Mouse (Mus musculus) heart, embryonic 16.5 days (tissue): ENCODE measurements at regions not wholly inside any gene's neighbourhood (a gene's known extent, or its start where the extent isn't known, plus 50 kb on each side); places are given as distances from the start of the nearest gene placed in this dataset.

Source experiments
- ATAC-seq: fragments of 200-750 bp; cut with Nextera tagmentation; replicated peaks from 2 replicates; pipeline ENCODE4 v1.8.0; 2017; ENCODE audit warnings: moderate number of reproducible peaks; ENCODE audit not compliant: insufficient read depth, low FRiP score; ENCODE audit errors: extremely low read depth
- H3K27ac ChIP-seq: fragments of 300-500 bp; sonication (generic); 2 replicates; pipeline ENCODE4 v1.5.1; 2014; ENCODE audit warnings: mild to moderate bottlenecking, low read length, control low read depth, moderate library complexity
- H3K27me3 ChIP-seq: fragments of 300-500 bp; sonication (generic); 2 replicates; pipeline ENCODE4 v1.6.1; 2014; ENCODE audit warnings: low read length, mixed read lengths; ENCODE audit not compliant: control insufficient read depth, insufficient read depth
- H3K36me3 ChIP-seq: fragments of 300-500 bp; sonication (generic); 2 replicates; pipeline ENCODE4 v1.6.1; 2014; ENCODE audit not compliant: control insufficient read depth, insufficient read depth
- H3K4me1 ChIP-seq: fragments of 300-500 bp; sonication (generic); 2 replicates; pipeline ENCODE4 v1.6.1; 2014; ENCODE audit warnings: low read length, mixed read lengths; ENCODE audit not compliant: control insufficient read depth, insufficient read depth
- H3K4me2 ChIP-seq: fragments of 300-500 bp; sonication (generic); 2 replicates; pipeline ENCODE4 v1.6.1; 2014; ENCODE audit warnings: low read depth, mild to moderate bottlenecking, control low read depth, low read length
- H3K4me3 ChIP-seq: fragments of 300-500 bp; sonication (generic); 2 replicates; pipeline ENCODE4 v1.5.1; 2014; ENCODE audit warnings: mild to moderate bottlenecking, control low read depth, low read length
- H3K9ac ChIP-seq: fragments of 300-500 bp; sonication (generic); 2 replicates; pipeline ENCODE4 v1.6.1; 2014; ENCODE audit warnings: low read length, control low read depth
- H3K9me3 ChIP-seq: fragments of 300-500 bp; sonication (generic); replicated peaks from 2 replicates; pipeline ENCODE4 v1.6.1; 2016; ENCODE audit warnings: low read length; ENCODE audit not compliant: control insufficient read depth
- WGBS: fragments of 180-500 bp; shearing (Covaris S2); extraction: QIAGEN DNeasy Blood & Tissue Kit; methylation state at CpG from one replicate; pipeline ENCODE4 v1.1.7; 2014; 5-methylcytosine and 5-hydroxymethylcytosine counted together

GRCm38 (mm10) chr3:125155319-125155718, 248.6 kb upstream of the Ndst4 start:
- no peak overlapping the region for H3K9ac ChIP-seq
- no peak overlapping the region for H3K4me3 ChIP-seq
- no peaks in the 10 kb centered on the region for H3K4me1 ChIP-seq
- H3K36me3 ChIP-seq = no peaks in the 10 kb centered on the region
- 40% methylated on average over 1 of the region's 1 CpGs for WGBS
- no peaks in the 10 kb centered on the region for H3K27me3 ChIP-seq
- no peak overlapping the region for H3K4me2 ChIP-seq
- 0 out of 2 replicates have a peak, but pooled peaks cover 2% of the 10 kb centered on the region for H3K9me3 ChIP-seq
- ATAC-seq = no peak
- H3K27ac ChIP-seq = no peak overlapping the region

- H3K9me3 ChIP-seq = no peaks in the 10 kb centered on the region
- H3K4me2 ChIP-seq = no peak overlapping the region
- no peaks in the 10 kb centered on the region for H3K4me1 ChIP-seq
- WGBS = 75% methylated on average over 5 of the region's 5 CpGs
- H3K36me3 ChIP-seq = no peaks in the 10 kb centered on the region
- ATAC-seq = no peak
- no peak overlapping the region for H3K27ac ChIP-seq
- H3K4me3 ChIP-seq = no peak overlapping the region
- no peaks in the 10 kb centered on the region for H3K27me3 ChIP-seq
- no peak overlapping the region for H3K9ac ChIP-seq
Observed at GRCm38 (mm10) chr3:125159763-125160162, 244.1 kb upstream of the Ndst4 start.

DNA sequence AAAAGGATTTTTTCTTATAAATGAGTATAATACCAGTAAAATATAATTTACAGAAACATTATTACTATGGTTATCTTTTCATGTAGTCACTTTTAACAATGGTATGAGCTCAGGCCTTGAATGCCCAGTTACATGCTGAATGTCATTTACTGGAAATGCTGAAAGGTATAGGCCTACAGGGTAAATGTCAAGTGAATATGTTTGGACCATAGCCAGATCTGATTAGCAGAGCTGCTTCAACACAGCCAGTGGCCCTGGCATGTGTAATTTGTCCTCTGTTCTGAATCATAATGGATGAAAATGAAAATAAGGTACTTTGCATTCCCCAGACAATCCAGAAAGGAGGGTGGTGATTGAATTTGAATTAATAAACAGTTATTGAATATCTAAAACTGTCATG, 213.3 kb upstream of the Ndst4 start:
- Histone ChIP-seq H3K9ac (no peak overlapping the region), H3K4me2 (no peak overlapping the region), H3K9me3 (no peaks in the 10 kb centered on the region), H3K27ac (no peak overlapping the region), H3K27me3 (no peaks in the 10 kb centered on the region), H3K4me3 (no peak overlapping the region), H3K4me1 (no peaks in the 10 kb centered on the region), H3K36me3 (no peaks in the 10 kb centered on the region)
- ATAC-seq = no peak

DNA sequence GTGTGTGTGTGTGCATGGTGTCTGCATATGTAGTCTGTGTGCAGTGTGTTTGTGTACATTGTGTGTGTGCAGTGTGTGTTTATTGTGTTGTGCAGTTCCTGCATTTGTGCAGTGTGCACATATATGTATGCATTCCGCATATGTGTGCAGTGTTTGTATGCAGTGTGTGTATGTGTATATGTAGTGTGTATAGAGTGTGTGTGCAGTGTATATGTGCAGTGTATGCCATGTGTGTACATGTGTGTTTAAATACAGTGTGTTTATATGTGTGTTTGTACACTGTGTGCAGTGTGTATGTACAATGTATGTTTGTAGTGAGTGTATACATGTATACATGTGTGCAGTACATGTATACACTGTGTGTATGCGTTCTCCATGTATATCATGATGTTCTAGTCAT, 183.0 kb upstream of the Ndst4 start:
- 75% methylated on average over 2 of the region's 2 CpGs for WGBS
- Histone ChIP-seq H3K27me3 (no peaks in the 10 kb centered on the region), H3K27ac (no peak overlapping the region), H3K9ac (no peak overlapping the region), H3K36me3 (no peaks in the 10 kb centered on the region), H3K4me3 (no peak overlapping the region), H3K4me2 (no peak overlapping the region), H3K9me3 (no peaks in the 10 kb centered on the region), H3K4me1 (no peaks in the 10 kb centered on the region)
- ATAC-seq = no peak

- ATAC-seq = no peak
- H3K4me3 ChIP-seq = no peak overlapping the region
- H3K27ac ChIP-seq = no peak overlapping the region
- H3K4me2 ChIP-seq = no peak overlapping the region
- WGBS = 70% methylated on average over 3 of the region's 3 CpGs
- H3K9ac ChIP-seq = no peak overlapping the region
- H3K4me1 ChIP-seq = no peaks in the 10 kb centered on the region
- H3K27me3 ChIP-seq = no peaks in the 10 kb centered on the region
- H3K9me3 ChIP-seq = no peaks in the 10 kb centered on the region
- no peaks in the 10 kb centered on the region for H3K36me3 ChIP-seq
Observed at GRCm38 (mm10) chr3:125251124-125251523, 152.8 kb upstream of the Ndst4 start.

DNA sequence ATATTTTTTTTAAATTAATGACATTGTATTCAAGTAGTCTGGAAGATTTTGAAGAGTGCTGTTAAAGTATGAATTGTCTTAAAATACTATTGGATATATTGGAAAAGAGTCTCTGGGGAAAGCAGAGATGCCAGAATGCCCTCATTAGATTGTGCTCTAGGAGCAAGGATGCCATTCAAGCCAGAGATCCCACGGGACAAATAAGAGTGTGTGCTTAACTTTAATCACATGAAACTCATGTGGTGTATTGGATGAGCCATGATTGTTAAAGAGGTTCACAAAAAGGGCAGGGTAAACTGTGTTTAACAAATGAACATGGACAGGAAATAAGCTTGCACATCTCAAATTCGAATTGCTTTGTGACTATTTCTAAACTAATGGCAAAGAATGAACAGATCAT, 143.0 kb upstream of the Ndst4 start:
- Histone ChIP-seq H3K27ac (no peak overlapping the region), H3K36me3 (no peaks in the 10 kb centered on the region), H3K9ac (no peak overlapping the region), H3K9me3 (no peaks in the 10 kb centered on the region), H3K4me3 (no peak overlapping the region), H3K4me2 (no peak overlapping the region), H3K27me3 (no peaks in the 10 kb centered on the region), H3K4me1 (no peaks in the 10 kb centered on the region)
- no peak for ATAC-seq
- 51% methylated on average over 2 of the region's 2 CpGs for WGBS

DNA sequence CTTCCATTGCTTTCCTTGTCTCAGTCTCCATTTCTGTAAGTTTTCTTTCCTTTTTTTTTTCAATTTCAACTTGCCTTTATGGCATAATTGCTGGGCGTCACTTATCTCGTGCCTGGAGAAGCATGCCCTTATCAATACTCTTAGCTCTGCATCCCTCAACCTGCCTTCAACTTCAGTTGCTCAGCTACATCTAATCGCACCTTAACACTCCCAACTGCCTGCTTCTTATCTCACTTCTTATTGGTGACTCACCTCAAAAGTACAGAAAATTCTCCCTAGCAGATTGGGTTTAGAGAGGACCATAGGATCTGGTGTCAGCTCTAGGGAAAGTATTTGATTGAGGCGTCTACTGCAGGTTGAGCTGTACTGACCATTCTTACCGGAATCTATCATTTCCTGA, 133.2 kb upstream of the Ndst4 start:
- no peak overlapping the region for H3K9ac ChIP-seq
- no peaks in the 10 kb centered on the region for H3K9me3 ChIP-seq
- H3K27ac ChIP-seq = no peak overlapping the region
- H3K4me1 ChIP-seq = no peaks in the 10 kb centered on the region
- peak overlapping the region; percentile 23 for H3K4me2 ChIP-seq
- 36% methylated on average over 5 of the region's 5 CpGs for WGBS
- ATAC-seq = no peak
- H3K27me3 ChIP-seq = no peaks in the 10 kb centered on the region
- H3K4me3 ChIP-seq = no peak overlapping the region
- no peaks in the 10 kb centered on the region for H3K36me3 ChIP-seq

DNA sequence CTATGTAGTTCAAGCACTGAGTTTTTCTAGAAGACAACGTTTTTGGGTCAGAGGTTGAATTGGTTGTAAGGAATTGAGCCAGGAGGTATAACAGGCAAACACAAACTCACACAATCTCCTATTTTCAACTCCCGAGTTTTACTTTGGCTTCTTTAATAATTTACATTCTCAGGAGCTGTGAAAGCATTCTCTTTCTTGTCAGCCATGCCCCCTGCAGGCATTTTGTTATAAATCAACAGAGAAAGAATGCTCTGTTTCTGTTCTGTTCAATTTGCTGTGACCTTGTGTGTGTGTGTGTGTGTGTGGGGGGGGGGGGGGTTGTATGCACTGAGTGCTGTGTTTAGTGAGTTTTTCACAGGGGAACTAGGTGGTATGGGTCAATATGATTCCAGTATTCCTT, 132.7 kb upstream of the Ndst4 start:
- Histone ChIP-seq H3K9me3 (no peaks in the 10 kb centered on the region), H3K4me1 (no peaks in the 10 kb centered on the region), H3K27ac (peak overlapping the region; percentile 14; the same call in 1 of the 2 replicates), H3K36me3 (no peaks in the 10 kb centered on the region), H3K4me3 (no peak overlapping the region), H3K9ac (no peak overlapping the region), H3K4me2 (peak overlapping the region; percentile 23), H3K27me3 (no peaks in the 10 kb centered on the region)
- ATAC-seq = no peak
- WGBS = 19% methylated on average over 2 of the region's 2 CpGs

DNA sequence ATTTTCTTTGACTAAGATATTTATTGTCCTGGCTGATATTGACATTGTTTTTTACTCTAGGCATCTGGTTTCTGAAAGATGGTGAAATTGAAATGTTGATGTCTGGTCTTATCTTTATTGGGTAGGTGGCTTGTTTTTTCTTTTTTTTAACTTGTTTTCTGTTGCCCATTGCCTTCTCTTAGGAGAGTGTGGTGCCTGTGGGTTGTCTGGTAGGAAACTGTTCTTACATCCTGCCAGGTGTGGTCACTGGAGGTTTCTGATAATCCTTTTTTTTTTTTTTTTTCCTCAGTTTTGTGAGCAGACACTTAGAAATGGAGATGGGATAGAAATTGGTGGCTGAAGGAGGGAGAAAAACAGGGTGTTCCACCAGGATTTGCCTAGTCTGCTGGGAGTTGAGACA, 125.3 kb upstream of the Ndst4 start:
- H3K4me3 ChIP-seq = no peak overlapping the region
- H3K27me3 ChIP-seq = no peaks in the 10 kb centered on the region
- no peak for ATAC-seq
- H3K36me3 ChIP-seq = no peaks in the 10 kb centered on the region
- H3K9ac ChIP-seq = no peak overlapping the region
- H3K9me3 ChIP-seq = no peaks in the 10 kb centered on the region
- no peak overlapping the region for H3K4me2 ChIP-seq
- no peak overlapping the region for H3K27ac ChIP-seq
- no peaks in the 10 kb centered on the region for H3K4me1 ChIP-seq

DNA sequence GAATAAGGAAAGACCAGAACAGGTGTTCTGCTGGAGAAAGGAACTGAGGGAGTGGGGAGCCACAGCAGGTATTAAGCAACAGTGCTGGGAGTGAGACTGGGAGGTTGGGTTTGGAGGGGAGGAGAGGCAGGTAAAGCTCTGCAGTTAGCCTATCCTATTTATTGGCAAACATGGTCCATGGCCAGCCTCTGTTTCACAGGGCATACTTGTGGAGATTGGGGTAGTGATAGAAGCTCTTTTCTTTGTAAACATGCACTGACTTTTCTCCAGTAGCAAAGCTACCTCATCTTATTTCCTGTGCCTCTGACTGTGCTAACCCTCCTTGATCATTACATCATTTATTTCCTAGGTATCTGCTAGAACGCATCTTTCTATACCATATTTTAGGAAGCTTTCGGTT, 124.9 kb upstream of the Ndst4 start:
- ATAC-seq = no peak

More for the DNA sequence above, 124.9 kb upstream of the Ndst4 start:
- no peak overlapping the region for H3K4me2 ChIP-seq
- H3K27ac ChIP-seq = no peak overlapping the region
- WGBS = 82% methylated on average over 2 of the region's 2 CpGs
- H3K27me3 ChIP-seq = no peaks in the 10 kb centered on the region
- no peak overlapping the region for H3K4me3 ChIP-seq
- no peaks in the 10 kb centered on the region for H3K9me3 ChIP-seq
- H3K4me1 ChIP-seq = no peaks in the 10 kb centered on the region
- H3K9ac ChIP-seq = no peak overlapping the region
- no peaks in the 10 kb centered on the region for H3K36me3 ChIP-seq
